Mouse (Mus musculus): ENCODE data around the gene Rarb.

DNA sequence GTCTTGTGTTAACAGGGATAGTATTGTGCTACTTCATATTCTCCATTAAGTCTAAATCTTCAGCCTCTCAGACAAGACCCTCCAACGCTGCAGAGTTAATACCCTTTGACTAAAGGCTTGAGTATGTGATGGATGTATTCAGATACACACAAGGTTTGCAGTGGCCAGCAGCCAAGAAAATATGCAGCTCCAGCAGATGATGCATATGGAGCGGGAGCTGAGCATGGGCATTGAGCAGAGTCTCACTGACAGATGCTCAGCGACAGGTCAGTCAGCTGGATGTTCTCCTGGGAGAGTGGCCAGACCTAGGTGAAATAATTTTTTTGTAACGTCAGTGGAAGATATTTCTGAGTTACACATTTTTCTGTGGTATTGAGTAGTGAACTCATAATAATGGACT, 229.8 kb downstream of the Rarb start:
- TF ChIP-seq CTCF (IDR thresholded peaks at IDR 0.05; ENCODE audit: low read depth, low read length) (no peak), EP300 (IDR thresholded peaks at IDR 0.05; ENCODE audit: insufficient read depth, low read depth, low read length) (no peak), POLR2A (IDR thresholded peaks at IDR 0.05; ENCODE audit: insufficient read depth, low read length) (no peak)
